Mouse (Mus musculus): ENCODE measurements around the gene Cilp.

DNA sequence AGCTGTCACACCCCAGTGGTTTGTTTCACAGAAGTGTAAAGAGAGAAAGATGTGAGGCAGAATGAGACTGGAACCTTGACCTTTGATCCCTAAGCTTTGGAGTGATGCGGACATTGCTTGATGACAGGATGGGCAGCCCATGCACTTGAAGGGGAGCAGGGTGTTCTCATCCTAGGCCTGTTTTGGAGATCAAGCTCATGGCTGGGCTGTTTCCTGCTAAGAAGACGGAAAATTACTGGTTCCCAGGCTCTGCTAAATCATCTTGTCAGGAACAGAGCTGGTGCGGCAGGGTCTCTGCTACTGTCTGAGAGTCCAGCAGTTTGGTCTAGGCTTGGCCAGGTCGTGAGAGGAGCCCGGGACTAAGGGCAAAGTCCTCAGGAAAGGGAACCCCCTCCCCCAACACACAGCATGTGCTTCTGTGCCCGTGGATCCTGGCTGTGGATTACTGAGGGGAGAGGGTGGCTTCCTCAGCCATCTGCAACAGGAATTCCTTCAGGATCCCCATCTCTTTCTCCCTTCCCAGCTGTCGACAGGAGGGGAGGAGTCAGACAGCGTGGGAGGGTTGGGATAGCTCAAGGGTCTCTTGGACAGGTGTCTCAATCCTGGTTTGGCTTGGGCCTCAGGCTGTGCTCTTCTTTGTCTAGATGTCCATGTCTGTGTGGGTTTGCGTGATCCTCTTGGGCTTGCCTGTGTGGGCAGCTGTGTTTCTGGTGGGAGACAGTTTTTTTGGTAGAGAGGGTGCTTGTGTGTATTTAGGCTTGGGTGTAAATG lies 20.8 kb upstream of the Cilp start:
- TF ChIP-seq CTCF (IDR thresholded peaks at IDR 0.05; ENCODE audit: borderline replicate concordance, insufficient read depth, low read length) (no peak), POLR2A (IDR thresholded peaks at IDR 0.05; ENCODE audit: low read depth, low read length) (no peak)

All from embryonic fibroblast, embryonic 13.5 days (primary cell).